Mouse (Mus musculus) left cerebral cortex, adult 11 months (tissue): ENCODE data around the gene Lfng.

Source experiments
- DNase-seq: peaks from one replicate; pipeline ENCODE4 v3.0.0; 2022; ENCODE audit warnings: low spot score

Lfng gene

DNA sequence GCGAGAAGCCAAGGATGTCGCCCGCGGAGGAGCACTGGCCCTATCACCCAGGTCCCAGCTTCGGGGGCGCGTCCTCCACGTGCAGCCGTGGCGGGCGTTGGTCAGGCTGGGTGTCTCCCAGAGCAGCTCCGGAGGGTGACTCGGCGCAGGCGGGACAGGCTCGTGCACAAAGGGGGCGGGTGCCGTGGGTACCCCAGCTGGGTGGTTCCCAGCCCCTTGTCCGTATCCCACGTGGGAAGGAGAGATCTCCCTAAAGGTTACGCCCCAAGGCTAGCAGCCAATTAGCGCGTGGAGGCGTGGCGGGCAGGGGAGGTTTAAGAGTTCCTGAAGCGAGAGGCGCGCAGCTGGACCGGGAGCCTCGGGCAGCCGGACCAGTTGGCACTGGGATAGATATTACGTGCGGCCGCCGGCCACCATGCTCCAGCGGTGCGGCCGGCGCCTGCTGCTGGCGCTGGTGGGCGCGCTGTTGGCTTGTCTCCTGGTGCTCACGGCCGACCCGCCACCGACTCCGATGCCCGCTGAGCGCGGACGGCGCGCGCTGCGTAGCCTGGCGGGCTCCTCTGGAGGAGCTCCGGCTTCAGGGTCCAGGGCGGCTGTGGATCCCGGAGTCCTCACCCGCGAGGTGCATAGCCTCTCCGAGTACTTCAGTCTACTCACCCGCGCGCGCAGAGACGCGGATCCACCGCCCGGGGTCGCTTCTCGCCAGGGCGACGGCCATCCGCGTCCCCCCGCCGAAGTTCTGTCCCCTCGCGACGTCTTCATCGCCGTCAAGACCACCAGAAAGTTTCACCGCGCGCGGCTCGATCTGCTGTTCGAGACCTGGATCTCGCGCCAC lies at the start of gene Lfng:
Lfng (plus strand) TSS at position 320 of the 835 bp plus-strand sequence.
- DNase-seq: no peak

DNA sequence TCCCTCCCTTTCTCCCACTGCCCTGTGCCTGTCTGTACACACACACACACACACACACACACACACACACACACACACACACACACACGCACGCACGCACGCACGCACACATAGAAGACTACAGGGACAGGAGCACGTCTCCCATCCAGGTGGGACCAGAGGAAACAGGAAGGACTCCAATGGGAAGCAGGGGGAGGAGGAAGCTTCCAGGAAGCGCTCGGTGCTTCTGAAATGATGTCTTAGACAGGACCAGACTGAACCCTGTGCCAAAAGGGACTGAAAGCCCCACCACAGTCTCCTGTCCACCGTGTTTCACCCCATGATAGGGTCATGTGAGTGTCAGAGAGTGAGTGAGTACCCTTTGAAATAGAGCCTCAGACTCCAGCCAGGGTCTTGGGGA lies 44.5 kb upstream of the Lfng start:
- no peak for DNase-seq

DNA sequence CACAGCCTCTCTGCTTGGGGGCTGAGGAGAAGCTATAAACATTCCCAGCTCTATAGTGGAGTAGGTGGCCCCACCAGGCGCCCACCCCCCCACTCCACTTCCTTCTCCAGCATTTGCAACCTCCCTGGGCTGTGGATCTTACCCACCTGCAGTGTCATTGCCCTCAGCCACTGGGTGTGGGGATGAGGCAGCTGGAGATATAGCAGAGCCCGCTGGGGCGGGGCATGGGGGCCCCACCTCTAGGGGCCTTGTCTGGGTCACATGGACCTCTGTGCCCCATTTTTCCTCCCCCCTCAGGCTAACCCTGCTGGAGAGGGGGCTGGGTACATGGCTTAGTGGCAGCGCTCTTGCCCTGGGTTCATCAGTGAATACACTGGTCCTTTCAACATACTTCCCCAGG lies 42.2 kb upstream of the Lfng start, which contains the start of gene Grifin:
Grifin (minus strand) TSS at position 176 of the 400 bp plus-strand sequence.
- DNase-seq: no peak

DNA sequence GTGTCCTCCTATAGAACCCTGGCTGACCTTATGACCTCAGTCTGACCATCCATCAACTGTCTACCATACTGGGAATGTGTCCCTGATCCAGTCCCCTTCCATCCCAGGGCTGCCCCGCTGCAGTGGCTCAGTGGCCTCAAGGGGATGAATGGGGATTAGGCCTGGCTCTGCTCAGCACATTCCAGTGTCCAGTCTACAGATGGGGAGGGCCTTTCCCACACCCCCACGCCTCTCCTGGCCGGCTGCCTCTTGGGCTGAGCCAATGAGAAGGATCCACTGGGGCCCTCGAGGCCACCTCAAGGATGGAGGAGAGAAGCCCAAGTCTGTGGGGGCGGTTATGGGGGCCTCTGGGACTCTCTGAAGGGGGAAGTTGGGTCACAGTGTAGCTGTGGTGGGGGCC lies 41.7 kb upstream of the Lfng start:
- DNase-seq: peak; percentile 16

DNA sequence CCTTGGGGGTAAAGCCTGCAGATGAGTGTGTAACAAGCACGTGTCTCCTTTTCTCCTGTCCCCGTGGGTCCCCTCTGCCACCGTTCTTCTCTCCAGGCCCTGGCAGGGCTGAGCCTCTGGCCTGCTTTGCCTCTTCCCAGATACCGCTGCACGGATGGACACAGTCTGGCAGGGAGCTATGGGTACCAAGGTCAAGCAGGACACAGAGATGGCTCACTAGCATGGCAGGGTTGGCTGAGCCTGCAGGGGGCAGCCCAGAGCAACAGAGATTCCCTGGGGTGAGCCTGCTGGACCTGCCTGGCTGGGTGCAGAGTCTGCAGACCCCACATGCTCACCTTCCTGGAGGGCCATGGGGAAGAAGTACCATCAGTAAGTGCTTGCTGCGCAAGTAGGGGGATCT lies 41.3 kb upstream of the Lfng start:
- peak; percentile 30 for DNase-seq

DNA sequence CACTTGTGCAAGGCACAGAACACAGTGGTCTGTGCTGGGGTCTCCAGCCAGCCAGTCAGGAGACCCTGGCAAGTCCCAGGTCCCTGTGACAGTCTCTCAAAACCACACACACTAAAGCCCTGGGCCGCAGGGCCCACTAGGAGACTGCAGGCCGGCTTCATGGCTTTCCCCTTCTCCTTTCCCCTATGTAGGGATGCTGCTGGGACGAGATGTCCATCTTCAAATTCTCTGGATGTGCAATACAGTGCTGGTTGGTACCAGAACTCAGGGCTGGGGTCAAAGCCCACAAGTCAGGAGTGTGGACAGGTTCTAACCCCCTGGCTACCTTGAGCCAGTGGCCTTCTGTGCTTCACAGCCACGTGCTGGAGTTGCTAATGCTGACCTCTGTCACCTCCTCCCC lies 40.8 kb upstream of the Lfng start:
- DNase-seq: no peak

DNA sequence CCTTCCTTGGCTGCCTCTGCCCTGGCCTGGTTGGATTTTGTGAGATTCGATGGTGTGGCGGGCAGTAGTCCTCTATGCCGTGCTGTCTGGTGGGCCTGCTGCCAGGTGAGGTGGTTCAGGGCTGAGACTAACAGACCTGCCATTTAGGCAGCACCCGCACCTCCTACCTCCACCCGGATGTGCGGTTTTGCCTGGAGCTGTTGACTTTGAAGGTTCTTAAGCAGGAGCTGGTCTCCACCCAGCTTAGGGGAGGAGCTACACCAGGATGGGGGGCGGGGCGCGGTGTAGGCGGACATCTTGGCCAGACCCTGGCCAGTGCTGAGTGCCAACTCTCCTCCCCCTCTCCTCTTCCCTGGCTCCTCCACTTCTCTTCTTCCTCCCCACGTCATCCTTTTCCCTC lies 39.8 kb upstream of the Lfng start:
- no peak for DNase-seq

DNA sequence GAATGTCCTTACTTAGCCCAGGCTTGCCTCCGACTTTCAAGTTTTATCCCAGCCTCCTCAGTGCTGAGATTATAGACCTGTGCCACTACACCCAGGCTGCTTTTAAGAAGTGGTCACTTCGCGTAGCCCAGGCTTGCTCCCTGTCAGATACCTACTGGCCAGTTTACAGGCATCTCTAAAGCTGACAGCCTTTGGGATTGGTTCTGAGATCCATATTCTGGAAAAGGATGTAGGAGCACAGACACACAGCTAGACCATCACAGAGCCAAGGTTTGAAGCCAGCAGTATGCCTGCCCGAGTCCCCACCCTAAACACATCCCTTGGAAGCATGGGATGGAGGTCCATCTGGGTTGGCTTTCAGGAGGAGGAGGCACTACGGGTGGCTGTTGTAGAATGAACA lies 39.4 kb upstream of the Lfng start:
- no peak for DNase-seq

DNA sequence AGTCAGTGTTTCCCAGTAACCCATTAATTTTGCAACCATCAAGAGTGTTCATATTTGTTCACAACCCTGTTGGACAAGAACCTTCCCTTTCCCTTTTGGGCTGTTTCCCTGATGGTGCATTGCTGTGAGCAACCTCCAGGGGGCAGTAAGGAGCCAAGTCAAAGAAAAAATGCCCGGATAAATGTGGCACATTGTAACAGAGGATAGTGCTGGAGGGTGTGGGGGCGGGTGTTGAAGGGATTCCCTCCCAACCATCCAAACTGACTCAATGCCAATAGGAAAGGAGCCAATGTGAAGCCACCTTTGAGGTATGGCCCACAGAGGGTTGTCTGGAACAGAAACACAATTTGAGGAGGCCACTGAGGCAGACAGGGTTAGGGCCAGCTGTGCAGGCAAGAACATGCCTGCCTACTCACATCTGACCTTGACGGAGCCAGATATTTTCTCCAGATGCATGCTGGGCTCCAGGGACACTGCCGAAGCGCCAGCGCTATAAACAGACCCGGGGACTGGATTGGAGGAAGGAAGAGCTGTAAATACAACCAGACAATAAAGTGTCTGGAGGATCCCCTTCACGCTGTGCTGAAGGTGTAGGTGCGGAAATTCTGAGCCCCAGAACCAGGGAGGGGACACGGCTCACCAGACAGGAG lies 38.7 kb upstream of the Lfng start:
- DNase-seq: no peak

DNA sequence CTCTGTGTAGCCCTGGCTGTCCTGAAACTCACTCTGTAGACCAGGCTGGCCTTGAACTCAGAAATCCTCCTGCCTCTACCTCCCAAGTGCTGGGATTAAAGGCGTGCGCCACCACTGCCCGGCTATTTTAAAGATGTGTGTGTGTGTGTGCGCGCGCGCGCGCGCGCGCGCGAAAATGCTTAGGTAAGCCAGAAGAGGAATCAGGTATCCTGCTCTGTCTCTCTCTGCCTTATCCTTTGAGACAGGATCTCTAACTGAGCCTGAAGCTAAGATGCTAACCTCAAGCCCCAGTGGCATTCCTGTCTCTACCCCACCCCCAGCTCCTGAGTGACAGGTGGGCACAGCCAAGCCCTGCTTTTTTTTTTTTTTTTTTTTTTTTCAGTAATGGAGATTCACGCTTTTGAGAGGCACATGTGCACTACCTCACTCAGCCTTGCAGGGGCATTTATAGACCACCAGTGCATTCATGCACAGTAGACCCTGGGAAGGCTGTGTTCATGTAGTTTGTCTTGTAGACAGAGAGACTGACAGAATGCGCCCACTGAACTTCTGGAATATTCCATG lies 38.0 kb upstream of the Lfng start:
- DNase-seq: no peak

DNA sequence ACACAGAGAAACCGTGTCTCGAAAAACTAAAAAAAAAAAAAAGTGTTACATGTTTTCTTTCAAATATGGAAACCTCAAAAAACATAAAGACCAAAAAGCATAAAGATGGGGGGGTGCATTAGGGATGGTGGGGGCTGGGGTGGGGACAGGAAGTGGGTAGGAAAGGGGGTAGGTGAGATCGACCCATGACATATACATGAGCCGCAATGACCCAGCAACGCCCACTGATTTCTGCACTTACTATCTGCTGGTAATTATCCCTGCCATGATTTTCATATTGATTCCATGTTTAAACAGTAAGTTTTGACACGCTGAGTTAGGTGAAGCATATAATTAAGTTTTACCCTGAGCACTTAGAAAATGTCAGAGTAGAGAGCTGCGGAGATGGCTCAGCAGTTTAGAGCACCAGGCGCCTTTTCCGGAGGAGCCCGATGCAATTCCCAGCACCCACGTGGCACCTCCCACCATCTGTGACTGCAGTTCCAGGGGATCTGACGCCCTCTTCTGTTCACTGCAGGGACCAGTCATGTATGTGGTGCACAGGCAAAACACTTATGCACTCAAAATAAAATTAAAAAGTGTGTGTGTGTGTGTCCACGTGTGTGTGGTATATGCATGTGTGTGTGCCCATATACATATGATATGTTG lies 36.8 kb upstream of the Lfng start:
- no peak for DNase-seq

DNA sequence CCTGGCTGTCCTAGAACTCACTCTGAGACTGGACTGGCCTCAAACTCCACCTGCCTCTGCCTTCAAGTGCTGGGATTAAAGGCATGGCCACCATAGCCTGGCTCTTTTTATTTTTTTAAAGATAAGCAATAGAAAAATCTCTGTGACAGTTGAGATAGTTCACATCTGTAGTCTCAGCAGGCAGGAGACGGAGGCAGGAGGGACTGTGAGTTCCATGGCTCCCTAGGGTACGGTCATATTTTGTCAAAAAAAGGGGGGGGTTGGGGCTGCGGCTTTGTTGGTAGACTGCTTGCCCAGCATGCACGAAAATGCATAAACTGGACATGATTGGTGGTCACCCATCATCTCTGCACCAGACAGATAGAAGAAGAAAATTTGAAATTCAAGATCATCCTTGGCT lies 35.9 kb upstream of the Lfng start:
- DNase-seq: no peak

DNA sequence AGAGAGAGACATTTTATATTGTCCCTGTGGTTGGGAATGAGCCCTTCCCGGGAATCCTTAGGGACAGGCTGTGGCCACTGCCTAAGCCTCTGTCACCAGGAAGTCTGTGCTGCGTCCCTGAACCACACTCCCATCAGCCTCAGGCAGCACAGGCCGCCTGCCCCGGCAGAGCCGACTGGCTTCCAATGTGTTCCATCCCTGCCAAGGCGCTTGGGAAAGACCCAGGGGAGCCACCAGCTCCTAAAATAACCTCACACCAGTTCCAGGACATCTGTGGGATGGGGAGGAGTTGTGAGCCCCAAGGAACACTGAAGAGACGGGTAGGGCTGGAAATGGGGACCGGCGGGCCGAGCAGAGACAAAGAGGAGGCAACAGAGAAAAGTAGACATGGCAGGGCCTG lies 35.4 kb upstream of the Lfng start:
- no peak for DNase-seq

DNA sequence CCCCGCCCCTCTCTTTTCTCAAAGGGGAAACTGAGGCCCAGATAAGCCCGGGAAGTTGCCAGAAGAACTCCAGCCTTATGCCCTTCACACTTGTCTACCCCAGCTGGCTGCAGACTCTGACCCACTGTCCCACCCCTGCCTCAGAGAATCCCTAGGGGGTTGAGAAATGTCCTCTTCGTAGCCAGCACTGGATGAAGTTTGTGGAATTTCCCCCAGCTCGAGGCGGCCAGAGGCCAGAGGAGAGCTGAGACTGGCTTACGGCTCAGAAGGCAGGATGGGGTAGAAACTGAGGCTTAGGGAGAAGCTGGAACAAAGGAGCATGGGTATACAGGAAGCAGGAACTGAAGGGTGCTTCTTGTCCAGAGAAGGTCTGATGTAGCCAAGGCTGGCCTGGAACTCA lies 34.5 kb upstream of the Lfng start:
- DNase-seq: no peak

DNA sequence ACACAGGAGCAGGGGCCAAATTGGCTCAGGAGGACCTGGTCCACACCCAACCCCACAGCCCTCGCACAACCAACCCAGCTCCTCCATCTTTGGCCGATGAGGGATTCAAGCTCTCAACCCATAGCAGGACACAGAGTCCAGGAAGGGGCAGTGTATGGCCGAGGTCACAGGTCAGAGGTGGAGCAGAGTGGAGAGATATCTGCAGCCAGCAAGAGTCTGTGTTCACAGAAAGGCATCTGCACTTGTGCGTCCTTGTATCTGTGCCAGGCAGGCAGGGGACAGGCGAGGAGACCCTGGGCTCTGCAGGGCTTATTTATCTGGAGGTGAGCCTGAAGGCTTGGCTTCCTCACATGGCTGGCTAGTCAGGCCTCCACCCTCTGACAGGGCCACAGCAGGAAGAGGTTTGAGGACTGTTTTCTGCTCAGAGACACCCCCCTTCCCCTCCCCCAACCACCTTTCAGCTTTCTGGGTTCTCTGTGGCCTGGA lies 31.7 kb upstream of the Lfng start:
- DNase-seq: no peak

DNA sequence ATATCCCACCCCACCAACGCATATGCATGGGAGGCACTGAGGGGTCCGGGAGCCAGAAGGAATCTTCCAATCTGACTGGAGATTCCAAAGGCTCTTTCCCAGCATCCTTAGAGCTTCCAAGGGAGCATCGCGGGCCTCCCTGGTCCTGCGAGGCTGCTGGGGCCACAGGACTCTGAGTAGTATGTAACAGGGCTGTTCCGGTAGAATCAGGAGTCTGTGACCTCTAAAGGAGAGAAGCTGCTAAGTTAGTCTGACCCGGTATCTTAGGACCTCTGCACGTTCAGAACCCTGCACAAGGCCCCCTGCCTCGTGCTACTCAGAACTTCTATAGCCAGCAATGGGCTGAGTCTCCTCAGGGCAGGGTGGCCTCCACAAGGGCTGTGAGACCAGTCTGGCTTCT lies 27.9 kb upstream of the Lfng start:
- no peak for DNase-seq

DNA sequence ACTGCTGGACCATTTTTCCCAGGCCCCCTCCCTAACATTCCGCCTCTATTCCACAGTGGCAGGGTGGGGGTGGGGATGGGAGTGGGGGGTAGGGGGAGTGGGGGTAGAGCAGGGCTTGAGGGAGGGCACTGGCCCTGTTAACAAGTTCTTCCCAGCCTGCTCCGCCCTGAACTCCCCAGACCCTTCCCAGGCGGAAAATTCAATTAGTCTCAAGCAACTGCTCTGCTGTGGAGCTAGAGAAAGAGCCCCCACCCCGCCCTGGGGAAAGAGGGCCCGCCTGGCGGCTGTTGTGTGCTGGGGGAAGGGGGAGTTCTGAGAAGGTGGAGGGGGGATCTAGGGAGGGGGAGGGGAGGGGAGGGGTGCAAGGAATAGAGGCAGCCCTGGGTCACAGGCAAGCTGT lies 27.3 kb upstream of the Lfng start:
- no peak for DNase-seq

DNA sequence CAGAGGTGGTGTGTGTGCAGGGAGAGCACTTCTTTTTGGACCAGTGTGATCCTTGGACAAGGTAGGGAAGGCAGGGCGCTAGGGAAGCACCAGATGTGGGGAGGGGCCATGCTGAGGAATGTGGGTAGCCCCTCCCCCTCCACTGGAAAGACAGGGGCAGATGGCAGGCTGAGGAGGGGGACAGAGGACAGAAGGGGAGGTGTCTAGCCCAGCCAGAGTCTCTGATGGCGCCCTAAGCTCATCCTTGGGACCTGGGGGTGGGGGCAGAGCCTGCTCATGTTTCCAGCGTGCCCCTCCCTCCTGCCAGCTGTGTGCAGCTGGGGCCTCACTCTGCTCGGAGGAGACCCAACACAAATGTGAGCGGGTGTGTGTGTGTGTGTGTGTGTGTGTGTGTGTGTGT lies 25.6 kb upstream of the Lfng start:
- DNase-seq: no peak

DNA sequence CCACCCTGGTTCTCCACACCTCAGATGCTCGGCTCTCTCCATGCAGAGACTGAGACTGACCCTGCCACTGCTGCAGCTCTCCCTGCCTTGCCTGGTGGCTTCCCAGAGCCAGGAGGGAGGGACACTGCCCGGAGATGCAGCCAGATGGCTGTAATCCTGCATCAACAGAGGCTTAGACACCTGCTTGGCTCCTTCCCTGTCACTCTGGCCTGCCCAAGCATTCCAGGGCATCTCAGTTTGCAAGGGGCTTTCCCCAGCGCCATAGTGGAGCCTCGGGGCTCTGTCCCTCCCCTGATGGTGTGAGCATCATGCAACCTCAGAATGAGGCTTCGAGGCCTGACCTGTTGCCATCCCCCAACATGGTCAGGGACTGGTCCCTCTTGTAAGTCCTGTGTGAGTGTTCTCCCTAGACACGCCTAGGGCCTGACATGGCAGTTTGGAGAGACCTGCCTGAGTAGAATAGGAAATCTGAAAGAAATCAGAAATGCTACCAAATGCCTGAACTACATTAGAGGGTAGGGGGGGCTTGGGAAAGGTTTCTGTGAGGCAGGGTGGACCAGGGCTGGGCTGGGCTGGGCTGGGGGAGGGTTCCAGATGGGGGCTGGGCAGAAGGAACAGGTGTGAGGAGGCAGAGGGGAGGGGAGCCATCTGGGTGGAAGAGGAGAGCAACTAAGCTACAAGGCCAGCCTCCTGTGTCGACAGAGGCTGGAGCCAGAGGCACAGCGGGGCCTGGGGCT lies 24.0 kb upstream of the Lfng start:
- no peak for DNase-seq

DNA sequence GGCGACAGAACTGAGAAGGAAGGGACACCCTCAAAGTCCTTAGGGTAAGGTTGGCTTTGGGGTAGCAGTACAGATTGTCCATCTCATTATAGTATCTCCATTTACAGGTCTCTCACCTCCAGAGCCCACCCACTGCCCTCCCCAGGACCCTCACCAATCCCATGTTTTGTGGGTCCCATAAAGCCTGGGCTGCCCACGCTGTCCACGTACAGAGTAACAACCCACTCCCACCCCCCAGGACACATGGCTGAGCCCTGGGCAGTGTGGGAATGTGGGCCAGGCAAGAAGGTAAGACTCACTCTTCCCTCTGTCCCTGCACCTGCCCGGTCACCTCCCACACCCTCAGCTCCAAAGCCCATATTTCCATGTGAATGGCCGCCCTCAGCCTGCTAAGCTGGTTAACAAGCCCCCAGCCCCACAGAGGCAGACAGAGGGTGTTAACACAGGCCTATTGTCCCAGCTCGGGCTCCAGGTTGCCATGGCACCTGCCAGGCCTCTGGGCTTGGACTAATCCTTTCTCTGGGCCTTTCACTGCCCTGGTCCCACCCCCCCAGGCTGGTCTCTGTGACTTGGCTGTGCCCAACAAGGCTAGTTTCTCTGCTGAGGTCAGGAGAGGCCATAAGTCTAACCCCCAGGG lies 23.3 kb upstream of the Lfng start:
- DNase-seq: no peak

DNA sequence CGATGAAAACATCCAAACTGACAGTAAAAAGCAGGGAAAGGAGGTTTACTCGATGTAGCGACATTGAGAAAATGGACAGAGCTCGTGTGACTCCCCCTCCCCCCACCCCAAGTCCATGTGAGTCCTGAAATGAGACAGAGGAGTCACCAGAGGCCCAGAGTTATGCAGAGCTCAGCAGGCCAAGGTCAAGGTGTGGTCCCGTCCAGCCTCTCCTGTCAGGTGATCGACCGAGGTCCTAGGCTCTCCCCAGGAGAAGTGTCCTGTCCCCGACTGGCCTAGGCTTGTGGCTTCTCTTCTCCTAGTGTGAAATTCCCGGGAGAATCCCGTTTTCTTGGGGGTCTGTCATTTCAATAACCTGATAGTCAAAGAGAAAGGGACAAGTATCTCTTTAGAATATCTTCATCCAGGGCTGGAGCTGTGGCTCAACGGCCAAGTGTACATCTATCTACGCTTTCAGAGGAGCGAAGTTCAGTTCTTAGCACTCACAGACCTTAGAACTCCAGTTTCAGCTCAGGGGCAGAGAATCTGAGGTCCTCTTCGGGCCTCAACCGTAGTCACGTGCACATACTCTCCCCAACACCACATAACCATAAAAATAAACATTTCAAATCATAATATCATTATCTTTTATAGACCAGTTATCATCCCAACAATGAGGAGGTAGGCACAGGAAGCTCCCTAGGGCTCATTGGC lies 17.9 kb upstream of the Lfng start:
- no peak for DNase-seq
